Mouse (Mus musculus): ENCODE data around the gene Sec14l1.

- TF ChIP-seq CTCF (IDR thresholded peaks at IDR 0.05; ENCODE audit: control insufficient read depth, insufficient read depth, insufficient replicate concordance, low read depth, low read length) (no peak), POLR2A (IDR thresholded peaks at IDR 0.05; ENCODE audit: control insufficient read depth, low read depth, low read length) (no peak)
Measured at GRCm38 (mm10) chr11:117159257-117159945, 44.4 kb downstream of the Sec14l1 start.

Data from testis, adult 2 months (tissue).